Mouse (Mus musculus): ENCODE results near the gene Ccnd2. TPM values are rescaled to one million over a fixed set of nuclear protein-coding genes. Genes with fewer than 3 reads are reported as not detected.

Ccnd2 gene
- polyA plus RNA-seq, 1 experiment = 2.8 TPM

- TF ChIP-seq MYOD1 (IDR thresholded peaks at IDR 0.05; ENCODE audit: control insufficient read depth, insufficient read length, low read depth) (no peak), MYOG (IDR thresholded peaks at IDR 0.05; ENCODE audit: control insufficient read depth, extremely low read depth, insufficient read length) (no peak), CTCF (IDR thresholded peaks at IDR 0.05; ENCODE audit: control insufficient read depth, insufficient read depth, insufficient read length) (no peak), USF1 (IDR thresholded peaks at IDR 0.05; ENCODE audit: low read depth) (no peak), MAX (IDR thresholded peaks at IDR 0.05) (no peak), CEBPB (IDR thresholded peaks at IDR 0.05; ENCODE audit: low read depth) (no peak), FOSL1 (IDR thresholded peaks at IDR 0.05; ENCODE audit: insufficient read depth, low read length, poor library complexity, severe bottlenecking) (no peak)
- H3K4me3 ChIP-seq (ENCODE audit: insufficient read depth, poor library complexity, severe bottlenecking) = no peak overlapping the region
Measured at GRCm38 (mm10) chr6:127155468-127155867, 3.5 kb upstream of the Ccnd2 start.

GRCm38 (mm10) chr6:127154708-127155268 is 2.8 kb upstream of the Ccnd2 start:
- TF ChIP-seq MAX (IDR thresholded peaks at IDR 0.05) (no peak), CTCF (IDR thresholded peaks at IDR 0.05; ENCODE audit: control insufficient read depth, insufficient read depth, insufficient read length) (no peak), FOSL1 (IDR thresholded peaks at IDR 0.05; ENCODE audit: insufficient read depth, low read length, poor library complexity, severe bottlenecking) (no peak), MYOD1 (IDR thresholded peaks at IDR 0.05; ENCODE audit: control insufficient read depth, insufficient read length, low read depth) (no peak), USF1 (IDR thresholded peaks at IDR 0.05; ENCODE audit: low read depth) (no peak), MYOG (IDR thresholded peaks at IDR 0.05; ENCODE audit: control insufficient read depth, extremely low read depth, insufficient read length) (no peak), CEBPB (IDR thresholded peaks at IDR 0.05; ENCODE audit: low read depth) (no peak)

More at GRCm38 (mm10) chr6:127155468-127155867, 3.5 kb upstream of the Ccnd2 start:
- no peak overlapping the region for H3ac ChIP-seq (ENCODE audit: control insufficient read depth, insufficient read length, low read depth)
- H3K27me3 ChIP-seq (ENCODE audit: control insufficient read depth, insufficient read depth, insufficient read length) = peaks cover 69% of the 10 kb centered on the region
- H3K79me3 ChIP-seq (ENCODE audit: low read depth) = no peaks in the 10 kb centered on the region
- H3K36me3 ChIP-seq (ENCODE audit: control insufficient read depth, insufficient read depth) = no peaks in the 10 kb centered on the region
- H3K79me2 ChIP-seq (ENCODE audit: control insufficient read depth, insufficient read depth) = no peaks in the 10 kb centered on the region

GRCm38 (mm10) chr6:127153972-127154707 is 2.1 kb upstream of the Ccnd2 start:
- H3K27me3 ChIP-seq (ENCODE audit: control insufficient read depth, insufficient read depth, insufficient read length) = peaks cover 75% of the 10 kb centered on the region
- TF ChIP-seq USF1 (IDR thresholded peaks at IDR 0.05; ENCODE audit: low read depth) (no peak), CEBPB (IDR thresholded peaks at IDR 0.05; ENCODE audit: low read depth) (no peak), FOSL1 (IDR thresholded peaks at IDR 0.05; ENCODE audit: insufficient read depth, low read length, poor library complexity, severe bottlenecking) (no peak), MAX (IDR thresholded peaks at IDR 0.05) (no peak), MYOD1 (IDR thresholded peaks at IDR 0.05; ENCODE audit: control insufficient read depth, insufficient read length, low read depth) (no peak), CTCF (IDR thresholded peaks at IDR 0.05; ENCODE audit: control insufficient read depth, insufficient read depth, insufficient read length) (no peak), MYOG (IDR thresholded peaks at IDR 0.05; ENCODE audit: control insufficient read depth, extremely low read depth, insufficient read length) (no peak)
- no peak overlapping the region for H3ac ChIP-seq (ENCODE audit: control insufficient read depth, insufficient read length, low read depth)
- H3K79me3 ChIP-seq (ENCODE audit: low read depth) = no peaks in the 10 kb centered on the region
- H3K36me3 ChIP-seq (ENCODE audit: control insufficient read depth, insufficient read depth) = no peaks in the 10 kb centered on the region
- H3K4me3 ChIP-seq (ENCODE audit: insufficient read depth, poor library complexity, severe bottlenecking) = no peak overlapping the region
- H3K79me2 ChIP-seq (ENCODE audit: control insufficient read depth, insufficient read depth) = no peaks in the 10 kb centered on the region

More at GRCm38 (mm10) chr6:127154708-127155268, 2.8 kb upstream of the Ccnd2 start:
- Histone ChIP-seq H3K4me3 (ENCODE audit: insufficient read depth, poor library complexity, severe bottlenecking) (no peak overlapping the region), H3K36me3 (ENCODE audit: control insufficient read depth, insufficient read depth) (no peaks in the 10 kb centered on the region), H3K79me3 (ENCODE audit: low read depth) (no peaks in the 10 kb centered on the region), H3K27me3 (ENCODE audit: control insufficient read depth, insufficient read depth, insufficient read length) (peaks cover 75% of the 10 kb centered on the region), H3K79me2 (ENCODE audit: control insufficient read depth, insufficient read depth) (no peaks in the 10 kb centered on the region), H3ac (ENCODE audit: control insufficient read depth, insufficient read length, low read depth) (no peak overlapping the region)

GRCm38 (mm10) chr6:127153296-127153800 is 1.4 kb upstream of the Ccnd2 start:
- no peaks in the 10 kb centered on the region for H3K79me3 ChIP-seq (ENCODE audit: low read depth)
- H3K27me3 ChIP-seq (ENCODE audit: control insufficient read depth, insufficient read depth, insufficient read length) = peaks cover 74% of the 10 kb centered on the region
- no peak overlapping the region for H3K4me3 ChIP-seq (ENCODE audit: insufficient read depth, poor library complexity, severe bottlenecking)
- H3K79me2 ChIP-seq (ENCODE audit: control insufficient read depth, insufficient read depth) = no peaks in the 10 kb centered on the region
- TF ChIP-seq MYOD1 (IDR thresholded peaks at IDR 0.05; ENCODE audit: control insufficient read depth, insufficient read length, low read depth) = no peak
- no peak for TF ChIP-seq CTCF (IDR thresholded peaks at IDR 0.05; ENCODE audit: control insufficient read depth, insufficient read depth, insufficient read length)
- TF ChIP-seq CEBPB (IDR thresholded peaks at IDR 0.05; ENCODE audit: low read depth) = no peak
- no peak for TF ChIP-seq MYOG (IDR thresholded peaks at IDR 0.05; ENCODE audit: control insufficient read depth, extremely low read depth, insufficient read length)
- no peak for TF ChIP-seq FOSL1 (IDR thresholded peaks at IDR 0.05; ENCODE audit: insufficient read depth, low read length, poor library complexity, severe bottlenecking)
- H3ac ChIP-seq (ENCODE audit: control insufficient read depth, insufficient read length, low read depth) = no peak overlapping the region
- H3K36me3 ChIP-seq (ENCODE audit: control insufficient read depth, insufficient read depth) = no peaks in the 10 kb centered on the region

GRCm38 (mm10) chr6:127151565-127152105 is 358 bp downstream of the Ccnd2 start:
- Histone ChIP-seq H3ac (ENCODE audit: control insufficient read depth, insufficient read length, low read depth) (no peak overlapping the region), H3K36me3 (ENCODE audit: control insufficient read depth, insufficient read depth) (no peaks in the 10 kb centered on the region), H3K79me3 (ENCODE audit: low read depth) (no peaks in the 10 kb centered on the region), H3K4me3 (ENCODE audit: insufficient read depth, poor library complexity, severe bottlenecking) (no peak overlapping the region), H3K27me3 (ENCODE audit: control insufficient read depth, insufficient read depth, insufficient read length) (peaks cover 64% of the 10 kb centered on the region), H3K79me2 (ENCODE audit: control insufficient read depth, insufficient read depth) (no peaks in the 10 kb centered on the region)
- TF ChIP-seq CTCF (IDR thresholded peaks at IDR 0.05; ENCODE audit: control insufficient read depth, insufficient read depth, insufficient read length) (no peak), MYOG (IDR thresholded peaks at IDR 0.05; ENCODE audit: control insufficient read depth, extremely low read depth, insufficient read length) (no peak), USF1 (IDR thresholded peaks at IDR 0.05; ENCODE audit: low read depth) (no peak), FOSL1 (IDR thresholded peaks at IDR 0.05; ENCODE audit: insufficient read depth, low read length, poor library complexity, severe bottlenecking) (no peak), MAX (IDR thresholded peaks at IDR 0.05) (no peak), CEBPB (IDR thresholded peaks at IDR 0.05; ENCODE audit: low read depth) (no peak), MYOD1 (IDR thresholded peaks at IDR 0.05; ENCODE audit: control insufficient read depth, insufficient read length, low read depth) (no peak)

All from C2C12 (cell line).